Mouse (Mus musculus): ENCODE measurements around the gene Adgrl2. TPM values are rescaled to one million over a fixed set of nuclear protein-coding genes. Genes with fewer than 3 reads are reported as not detected.

Gene Adgrl2
- polyA plus RNA-seq, 1 experiment from 2014 or later = 38.9 TPM

DNA sequence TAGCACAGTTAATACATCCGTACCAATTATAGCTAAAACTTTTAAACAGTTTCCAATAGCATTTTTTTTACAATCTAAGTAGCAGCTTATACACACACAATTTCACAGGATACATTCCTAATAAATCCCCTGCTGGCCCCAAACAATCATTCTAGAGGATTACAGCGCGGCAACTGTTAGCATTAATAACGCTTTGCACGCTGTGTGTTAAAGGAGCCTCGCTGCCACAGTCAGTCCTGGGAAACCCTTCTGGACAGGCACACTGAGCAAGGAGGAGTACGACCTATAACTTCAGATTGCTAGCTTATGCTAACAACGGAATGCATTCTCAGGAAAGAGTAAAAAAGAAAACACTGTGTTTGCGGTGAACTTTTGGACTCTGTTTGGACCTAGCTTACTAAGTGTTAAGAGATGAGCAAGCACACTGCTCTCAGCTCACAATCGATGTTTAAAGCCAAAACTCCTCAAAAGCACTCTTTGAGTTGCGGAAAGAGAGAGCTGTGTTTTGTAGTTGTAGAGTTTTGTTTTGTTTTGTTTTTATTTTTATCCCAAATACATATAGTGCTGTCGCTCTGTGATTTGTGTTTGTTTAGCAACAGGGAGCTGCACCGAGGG lies 25.3 kb downstream of the Adgrl2 start:
- no peaks in the 10 kb centered on the region for H3K9me3 ChIP-seq

DNA sequence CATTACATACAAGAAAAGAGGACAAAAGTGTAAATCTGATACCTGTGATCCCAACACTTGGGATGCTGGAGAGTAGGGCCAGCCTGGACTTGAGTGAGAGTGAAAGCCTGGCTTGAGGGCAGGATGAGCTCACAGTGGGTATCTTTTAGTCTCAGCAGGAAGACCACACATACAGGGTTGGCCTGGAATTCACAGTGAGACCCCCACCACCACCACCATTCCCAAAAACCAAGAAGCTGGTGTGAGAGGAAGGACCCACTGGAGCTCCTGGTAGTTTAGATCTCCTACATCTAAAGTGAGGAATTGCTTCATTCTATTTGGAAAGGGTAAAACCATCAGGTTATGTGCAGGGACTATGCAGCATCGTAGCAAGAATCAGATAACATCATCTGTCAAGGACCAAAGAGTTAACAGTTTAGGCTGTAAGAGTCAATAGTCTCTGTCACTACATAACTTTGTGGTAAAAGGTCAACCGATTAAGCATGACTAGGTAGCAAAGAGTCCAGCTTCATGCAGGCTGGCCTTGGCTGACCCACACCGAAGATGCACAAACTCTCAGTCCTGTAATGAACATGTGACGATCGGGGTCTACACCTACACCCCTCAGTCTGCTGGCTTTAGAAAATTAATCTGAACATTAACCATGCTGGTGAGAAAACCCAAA lies 26.8 kb downstream of the Adgrl2 start:
- no peaks in the 10 kb centered on the region for H3K9me3 ChIP-seq
- no peak overlapping the region for H3K27ac ChIP-seq
- peaks cover 20% of the 10 kb centered on the region for H3K4me1 ChIP-seq (replicated peaks)
- no peak overlapping the region for H3K9ac ChIP-seq
- no peak overlapping the region for H3K4me2 ChIP-seq (replicated peaks)
- no peak for ATAC-seq
- 85% methylated on average over 5 of the region's 5 CpGs for WGBS
- H3K4me3 ChIP-seq (replicated peaks) = no peak overlapping the region
- no peaks in the 10 kb centered on the region for H3K36me3 ChIP-seq
- no peaks in the 10 kb centered on the region for H3K27me3 ChIP-seq (replicated peaks)

More for the DNA sequence above, 25.3 kb downstream of the Adgrl2 start:
- H3K4me1 ChIP-seq (replicated peaks) = peaks cover 8% of the 10 kb centered on the region
- no peak for ATAC-seq
- H3K36me3 ChIP-seq = no peaks in the 10 kb centered on the region
- no peaks in the 10 kb centered on the region for H3K27me3 ChIP-seq (replicated peaks)
- 50% methylated on average over 13 of the region's 13 CpGs for WGBS
- H3K9ac ChIP-seq = no peak overlapping the region
- no peak overlapping the region for H3K4me3 ChIP-seq (replicated peaks)
- no peak overlapping the region for H3K4me2 ChIP-seq (replicated peaks)
- H3K27ac ChIP-seq = no peak overlapping the region

DNA sequence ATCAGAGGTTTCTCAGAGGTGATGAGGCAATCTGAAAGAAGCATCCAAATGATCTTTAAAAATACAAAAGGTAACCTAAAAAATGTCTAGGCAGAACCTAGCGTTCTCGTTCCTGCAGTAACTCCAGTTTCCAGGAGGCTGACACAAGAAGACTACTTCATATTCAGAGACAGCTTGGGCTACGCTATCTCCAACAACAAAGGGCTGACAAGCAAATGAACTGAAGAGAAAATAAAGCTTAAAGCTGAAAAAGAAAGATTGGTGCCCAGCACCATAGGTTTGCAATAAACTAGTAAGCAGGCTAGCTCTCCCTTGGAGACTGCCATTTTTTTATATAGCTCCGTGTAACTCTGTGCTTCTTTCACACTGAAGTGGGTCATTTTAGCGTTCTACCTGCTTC lies 28.7 kb downstream of the Adgrl2 start:
- no peak for ATAC-seq

DNA sequence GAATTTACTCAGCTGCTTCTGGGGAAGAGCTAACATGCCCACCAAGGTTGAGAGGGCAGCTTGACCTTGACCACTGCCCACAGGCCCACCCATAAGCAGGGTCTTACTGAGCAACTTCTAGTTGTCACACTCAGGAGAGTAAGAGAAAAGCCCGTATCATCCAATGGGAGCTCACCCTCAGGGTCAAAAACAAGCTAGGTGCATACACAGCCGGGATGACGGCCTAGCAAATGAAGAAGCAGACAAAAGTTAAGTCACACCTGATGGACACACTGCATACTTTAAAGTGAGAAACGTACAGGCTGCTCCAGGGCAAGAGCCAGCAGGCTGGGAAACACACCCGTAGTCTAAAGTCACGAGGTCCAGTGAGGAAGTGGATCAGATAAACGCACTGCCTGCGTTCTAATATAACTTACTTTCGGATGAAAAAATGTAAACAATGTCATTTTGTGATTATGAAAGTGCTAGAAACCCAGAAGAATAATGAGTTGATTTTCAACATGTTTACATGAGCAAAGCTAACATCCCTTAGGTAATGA lies 29.5 kb downstream of the Adgrl2 start:
- no peak overlapping the region for H3K4me2 ChIP-seq (replicated peaks)
- H3K27ac ChIP-seq = no peak overlapping the region
- peaks cover 26% of the 10 kb centered on the region for H3K4me1 ChIP-seq (replicated peaks)
- no peaks in the 10 kb centered on the region for H3K27me3 ChIP-seq (replicated peaks)
- no peaks in the 10 kb centered on the region for H3K36me3 ChIP-seq
- H3K9me3 ChIP-seq = no peaks in the 10 kb centered on the region
- ATAC-seq = peak; percentile 69
- no peak overlapping the region for H3K4me3 ChIP-seq (replicated peaks)
- no peak overlapping the region for H3K9ac ChIP-seq
- WGBS = 28% methylated on average over 9 of the region's 9 CpGs

More for the DNA sequence above, 28.7 kb downstream of the Adgrl2 start:
- Histone ChIP-seq H3K4me2 (replicated peaks) (no peak overlapping the region), H3K27ac (no peak overlapping the region), H3K9me3 (no peaks in the 10 kb centered on the region), H3K36me3 (no peaks in the 10 kb centered on the region), H3K4me1 (replicated peaks) (peaks cover 26% of the 10 kb centered on the region), H3K9ac (no peak overlapping the region), H3K27me3 (replicated peaks) (no peaks in the 10 kb centered on the region), H3K4me3 (replicated peaks) (no peak overlapping the region)
- 68% methylated on average over 5 of the region's 5 CpGs for WGBS

DNA sequence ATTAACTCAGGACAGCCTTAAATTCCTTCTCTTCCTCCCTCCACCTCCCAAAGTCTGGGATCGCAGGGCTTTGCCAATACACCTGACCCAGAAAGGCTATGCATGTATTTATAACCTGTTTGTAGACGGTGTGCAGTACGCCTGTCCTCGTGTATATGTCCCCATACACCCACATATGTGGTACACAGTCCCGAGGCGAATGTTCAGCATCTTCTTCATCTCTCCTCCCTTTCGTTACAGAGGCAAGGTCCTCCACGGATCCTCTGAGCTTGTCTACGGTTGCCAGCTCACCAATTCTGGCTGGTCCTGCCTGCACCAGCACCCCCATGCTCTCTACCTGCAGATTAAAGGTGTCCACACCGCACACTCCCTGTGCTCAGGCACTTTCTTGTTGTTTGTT lies 30.1 kb downstream of the Adgrl2 start:
- Histone ChIP-seq H3K4me2 (replicated peaks) (no peak overlapping the region), H3K27ac (no peak overlapping the region), H3K36me3 (no peaks in the 10 kb centered on the region), H3K4me3 (replicated peaks) (no peak overlapping the region), H3K9ac (no peak overlapping the region), H3K9me3 (no peaks in the 10 kb centered on the region), H3K4me1 (replicated peaks) (peaks cover 26% of the 10 kb centered on the region), H3K27me3 (replicated peaks) (no peaks in the 10 kb centered on the region)
- no peak for ATAC-seq
- WGBS = 83% methylated on average over 10 of the region's 10 CpGs

DNA sequence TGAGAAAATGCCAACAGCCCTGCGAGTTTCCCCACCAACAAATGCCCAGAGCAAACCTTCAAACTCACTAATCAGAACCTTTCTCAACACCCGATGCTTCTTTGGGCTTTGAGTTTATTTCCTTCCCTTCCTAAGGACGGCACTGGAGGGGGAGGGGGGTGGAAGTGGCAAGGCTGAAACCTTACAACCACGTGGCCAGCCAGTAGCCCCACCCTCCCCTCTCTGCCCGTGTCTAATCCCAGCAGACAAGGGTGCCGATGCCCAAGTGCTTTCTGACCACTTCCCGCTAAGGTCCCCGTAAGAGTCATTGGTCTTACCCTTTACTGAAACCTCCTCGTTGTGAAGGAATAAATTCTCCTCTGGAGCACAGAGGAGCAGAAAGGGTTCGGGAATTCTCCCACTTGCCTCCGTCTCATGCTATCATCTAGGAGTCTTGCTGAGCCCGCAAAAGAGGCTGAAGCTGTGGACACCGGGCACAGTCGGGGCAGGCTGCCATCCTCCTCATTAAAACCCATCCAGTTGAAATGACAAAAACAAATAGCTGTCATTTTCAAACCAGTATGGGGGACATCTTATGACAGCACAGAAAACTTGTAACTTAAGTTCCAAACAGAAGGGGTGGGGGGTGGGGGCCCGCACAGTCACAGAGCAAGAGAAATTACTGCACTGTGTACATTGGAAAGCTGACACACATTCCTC lies 30.9 kb downstream of the Adgrl2 start:
- WGBS = 24% methylated on average over 15 of the region's 15 CpGs
- H3K4me2 ChIP-seq (replicated peaks) = peak overlapping the region; percentile 50

DNA sequence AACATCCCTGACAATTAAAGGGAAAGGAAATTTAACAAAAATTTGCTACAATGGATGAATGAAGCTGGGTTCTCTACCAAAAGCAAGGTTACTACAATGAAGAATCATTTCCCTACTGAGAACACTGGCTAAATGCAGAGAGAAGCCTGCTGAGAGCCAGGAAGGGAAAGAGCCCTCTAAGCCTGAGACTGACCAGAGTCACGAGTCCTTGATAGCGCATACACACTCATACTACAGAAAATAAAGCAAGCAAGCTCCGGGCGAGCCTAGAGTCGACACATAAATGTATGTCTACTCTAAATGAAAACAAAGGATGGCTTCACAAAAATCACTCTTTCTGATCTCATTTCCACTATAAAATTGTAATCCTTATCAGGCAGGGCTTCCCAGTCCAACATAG lies 31.6 kb downstream of the Adgrl2 start:
- Histone ChIP-seq H3K4me3 (replicated peaks) (no peak overlapping the region), H3K9me3 (no peaks in the 10 kb centered on the region), H3K4me1 (replicated peaks) (peaks cover 26% of the 10 kb centered on the region), H3K27me3 (replicated peaks) (no peaks in the 10 kb centered on the region), H3K36me3 (no peaks in the 10 kb centered on the region), H3K4me2 (replicated peaks) (peak overlapping the region; percentile 50; the same call in 1 of the 2 replicates), H3K27ac (no peak overlapping the region), H3K9ac (no peak overlapping the region)
- WGBS = 44% methylated on average over 5 of the region's 5 CpGs
- no peak for ATAC-seq

More for the DNA sequence above, 30.9 kb downstream of the Adgrl2 start:
- no peaks in the 10 kb centered on the region for H3K36me3 ChIP-seq
- peaks cover 26% of the 10 kb centered on the region for H3K4me1 ChIP-seq (replicated peaks)
- H3K9ac ChIP-seq = no peak overlapping the region
- H3K9me3 ChIP-seq = no peaks in the 10 kb centered on the region
- peak overlapping the region; percentile 21 for H3K4me3 ChIP-seq (replicated peaks)
- ATAC-seq = peak; percentile 67; the same call in 1 of the 2 replicates
- no peaks in the 10 kb centered on the region for H3K27me3 ChIP-seq (replicated peaks)
- no peak overlapping the region for H3K27ac ChIP-seq

DNA sequence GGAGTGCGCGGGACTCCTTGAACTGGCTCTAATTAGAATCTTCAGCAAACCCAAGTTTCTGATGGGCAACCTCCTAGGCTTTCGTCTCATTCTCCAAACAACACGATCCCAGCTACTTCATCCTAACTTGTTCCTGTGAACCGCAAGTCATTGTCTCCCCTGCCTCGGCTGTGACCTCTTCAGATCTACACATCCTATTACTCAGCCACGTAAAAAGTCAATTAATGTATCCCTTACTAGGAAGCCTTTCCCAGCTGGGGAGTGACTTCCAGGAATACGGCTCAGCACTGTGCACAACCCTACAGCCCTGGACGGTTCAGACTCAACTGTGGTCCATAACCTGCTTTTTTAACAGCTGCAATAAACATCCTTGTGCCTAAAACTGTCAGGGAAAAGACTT lies 32.2 kb downstream of the Adgrl2 start:
- H3K4me1 ChIP-seq (replicated peaks) = peaks cover 26% of the 10 kb centered on the region
- no peak overlapping the region for H3K4me2 ChIP-seq (replicated peaks)
- no peaks in the 10 kb centered on the region for H3K36me3 ChIP-seq
- H3K9me3 ChIP-seq = no peaks in the 10 kb centered on the region
- H3K27ac ChIP-seq = no peak overlapping the region
- no peaks in the 10 kb centered on the region for H3K27me3 ChIP-seq (replicated peaks)
- H3K4me3 ChIP-seq (replicated peaks) = no peak overlapping the region
- ATAC-seq = no peak
- 47% methylated on average over 9 of the region's 9 CpGs for WGBS
- H3K9ac ChIP-seq = no peak overlapping the region

DNA sequence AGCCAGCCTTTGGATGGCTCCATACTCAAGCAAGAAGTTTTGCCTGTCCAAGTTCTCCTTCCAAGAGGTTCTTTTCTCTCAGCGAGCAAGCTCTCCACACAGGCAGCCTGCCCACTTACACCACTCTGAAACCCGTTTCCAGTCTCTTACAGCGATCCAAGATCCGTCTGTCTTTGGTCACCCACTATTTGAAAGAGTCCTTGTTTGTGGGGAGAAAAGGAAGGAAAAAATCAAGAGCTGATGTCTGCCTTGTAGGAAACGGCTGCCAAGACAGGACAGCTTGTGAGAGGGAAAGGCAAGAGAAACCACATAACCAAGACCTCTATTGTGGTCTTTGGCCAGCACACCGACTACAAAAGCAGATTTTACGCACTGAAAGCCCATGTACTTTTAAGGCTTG lies 33.5 kb downstream of the Adgrl2 start:
- H3K27me3 ChIP-seq (replicated peaks) = no peaks in the 10 kb centered on the region
- H3K4me2 ChIP-seq (replicated peaks) = no peak overlapping the region
- 77% methylated on average over 7 of the region's 7 CpGs for whole genome bisulfite sequencing
- H3K9me3 ChIP-seq = no peaks in the 10 kb centered on the region
- no peak for ATAC-seq
- no peak overlapping the region for H3K27ac ChIP-seq
- no peak overlapping the region for H3K9ac ChIP-seq
- no peaks in the 10 kb centered on the region for H3K36me3 ChIP-seq
- no peak overlapping the region for H3K4me3 ChIP-seq (replicated peaks)
- H3K4me1 ChIP-seq (replicated peaks) = peaks cover 26% of the 10 kb centered on the region

DNA sequence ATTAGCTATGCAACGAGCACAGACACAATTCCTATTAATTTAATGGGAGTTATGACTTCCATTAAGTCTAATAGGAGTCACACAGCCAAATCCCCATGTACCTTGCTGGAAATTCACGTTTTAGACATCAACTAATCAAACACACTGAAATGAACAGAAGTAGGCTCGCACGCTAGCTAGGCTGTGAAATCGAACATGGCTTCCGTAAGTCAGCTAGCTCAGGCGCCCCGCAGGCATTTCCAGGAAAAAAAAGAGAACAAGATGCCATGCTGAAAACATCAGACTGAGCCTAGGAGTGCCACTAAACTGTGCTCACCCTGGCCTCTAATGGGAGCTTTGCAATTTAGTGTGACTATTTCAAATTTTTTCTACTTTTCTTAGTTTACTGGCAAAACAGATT lies 40.6 kb downstream of the Adgrl2 start:
- no peaks in the 10 kb centered on the region for H3K36me3 ChIP-seq
- no peaks in the 10 kb centered on the region for H3K9me3 ChIP-seq
- no peaks in the 10 kb centered on the region; the same call in 1 of the 2 replicates for H3K4me1 ChIP-seq (replicated peaks)
- H3K27ac ChIP-seq = no peak overlapping the region
- H3K4me2 ChIP-seq (replicated peaks) = no peak overlapping the region
- WGBS = 84% methylated on average over 8 of the region's 8 CpGs
- no peaks in the 10 kb centered on the region for H3K27me3 ChIP-seq (replicated peaks)
- H3K9ac ChIP-seq = no peak overlapping the region
- H3K4me3 ChIP-seq (replicated peaks) = no peak overlapping the region
- ATAC-seq = no peak

DNA sequence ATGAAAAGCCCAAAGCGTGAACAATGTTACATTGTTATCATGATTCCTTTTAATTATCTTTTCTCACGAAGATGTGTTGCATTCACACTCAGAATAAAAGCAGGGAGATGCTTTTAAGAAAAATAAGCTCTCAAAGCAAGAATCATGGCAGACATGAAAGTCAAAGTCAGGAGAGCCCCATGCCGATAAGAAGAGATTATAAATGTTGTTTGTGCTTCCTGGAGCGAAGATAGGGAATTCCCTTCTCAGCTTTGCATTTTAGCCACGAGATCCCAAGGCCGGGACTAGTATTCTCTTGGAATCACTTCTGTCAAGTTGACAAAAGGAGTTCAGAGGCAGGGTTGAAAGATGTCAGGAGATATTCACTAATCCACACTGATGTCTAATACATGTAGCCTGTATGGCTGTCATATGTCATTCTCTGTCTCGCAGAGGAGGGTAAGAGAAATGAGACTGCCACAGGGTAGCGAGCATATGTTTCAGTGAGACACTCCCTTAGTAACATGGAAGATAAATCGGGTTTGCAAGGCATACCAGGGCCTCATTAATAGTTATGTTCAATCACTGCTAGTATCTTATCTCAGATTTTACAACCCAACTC lies 42.5 kb downstream of the Adgrl2 start:
- Histone ChIP-seq H3K4me3 (replicated peaks) (no peak overlapping the region), H3K36me3 (no peaks in the 10 kb centered on the region), H3K9me3 (no peaks in the 10 kb centered on the region), H3K4me2 (replicated peaks) (no peak overlapping the region), H3K9ac (no peak overlapping the region), H3K27ac (no peak overlapping the region), H3K27me3 (replicated peaks) (no peaks in the 10 kb centered on the region), H3K4me1 (replicated peaks) (no peaks in the 10 kb centered on the region; the same call in 1 of the 2 replicates)
- WGBS = 61% methylated on average over 9 of the region's 9 CpGs
- peak; percentile 71 for ATAC-seq

DNA sequence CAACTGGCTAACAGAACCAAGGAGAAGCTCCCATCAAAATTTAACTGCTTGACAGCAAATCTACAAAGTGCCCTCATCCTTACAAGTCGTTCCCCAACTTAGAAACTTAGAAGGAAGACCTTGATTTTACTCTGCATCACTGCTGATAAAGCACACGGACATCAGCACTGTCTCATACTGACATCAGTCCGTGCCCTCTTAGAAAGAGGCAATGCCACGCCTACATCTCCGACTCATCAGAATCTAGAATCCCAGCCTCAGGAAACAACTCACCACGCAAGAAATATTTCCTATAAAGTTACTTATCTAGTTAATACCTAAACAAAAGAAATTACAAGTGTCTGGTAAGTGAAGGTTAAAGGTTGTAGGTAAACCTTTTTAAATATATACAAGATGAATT lies 43.1 kb downstream of the Adgrl2 start:
- Histone ChIP-seq H3K27ac (no peak overlapping the region), H3K36me3 (no peaks in the 10 kb centered on the region), H3K9me3 (no peaks in the 10 kb centered on the region), H3K4me2 (replicated peaks) (no peak overlapping the region), H3K27me3 (replicated peaks) (no peaks in the 10 kb centered on the region), H3K4me3 (replicated peaks) (no peak overlapping the region), H3K4me1 (replicated peaks) (no peaks in the 10 kb centered on the region; the same call in 1 of the 2 replicates), H3K9ac (no peak overlapping the region)
- no peak for ATAC-seq
- WGBS = 63% methylated on average over 6 of the region's 6 CpGs

Measured in intestine, embryonic 15.5 days (tissue).